Mouse (Mus musculus): ENCODE results near the gene Myh3.

DNA sequence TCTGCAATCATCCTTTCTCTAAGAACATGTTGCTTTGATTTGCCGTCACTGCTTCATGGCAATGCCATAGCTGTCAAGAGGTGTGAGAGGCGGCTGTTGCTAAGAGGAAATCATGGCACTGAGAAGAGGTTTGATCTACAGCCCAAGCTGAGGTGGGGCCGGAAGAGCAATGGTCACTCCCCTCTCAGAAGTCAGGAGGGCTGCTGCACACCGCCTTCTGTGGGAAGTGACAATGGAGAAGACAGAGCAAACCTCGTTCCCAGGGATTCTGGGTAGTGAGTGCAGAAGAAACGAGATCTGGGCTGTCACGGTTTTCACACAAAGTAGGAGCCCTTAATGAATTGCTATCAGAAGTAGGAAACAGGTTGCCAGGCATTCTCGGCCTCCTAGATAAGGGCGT is 25.2 kb downstream of the Myh3 start:
- no peak for TF ChIP-seq EP300 (IDR thresholded peaks at IDR 0.05)
- no peak for TF ChIP-seq CTCF (IDR thresholded peaks at IDR 0.05)
